Mouse (Mus musculus) sigmoid colon, adult 10 weeks (tissue): ENCODE data around the gene Ldlrap1. TPM values are rescaled to one million over a fixed set of nuclear protein-coding genes. Genes with fewer than 3 reads are reported as not detected.

ENCODE experiments used
- polyA plus RNA-seq: library from polyadenylated mRNA; stranded (reverse); fragments of 350-450 nt; fragmentation: Illumina TruSeq; extraction: RNeasy Lipid Tissue Mini Kit (QIAGEN cat#74804); gene quantifications from one replicate; pipeline ENCODE4 v1.2.3, GENCODE M21; 2014; ENCODE audit warnings: low read depth, low replicate concordance

Gene Ldlrap1
- polyA plus RNA-seq, result 0.88 TPM

GRCm38 (mm10) chr4:134767426-134768225 is at the start of gene Ldlrap1:
Gene Ldlrap1 (minus strand): TSS chr4:134768024.

GRCm38 (mm10) chr4:134703835-134704546 is 63.8 kb downstream of the Ldlrap1 start, which contains the start of gene Man1c1:
Gene Man1c1 (minus strand): TSS chr4:134704290.

Other genes starting within 250 kb of the Ldlrap1 start
- 29.6 TPM for gene Mtfr1l, start 232.6 kb downstream of the Ldlrap1 start, polyA plus RNA-seq
- 1.2 TPM for gene Selenon, start 215.9 kb downstream of the Ldlrap1 start, polyA plus RNA-seq
- gene Man1c1, start 63.7 kb downstream of the Ldlrap1 start, polyA plus RNA-seq, result 1.7 TPM
- gene Maco1, start 85.3 kb upstream of the Ldlrap1 start, polyA plus RNA-seq, result 51.4 TPM
- not detected for gene Rhd, start 96.5 kb upstream of the Ldlrap1 start, polyA plus RNA-seq
- 39.0 TPM for gene Tmem50a, start 147.0 kb upstream of the Ldlrap1 start, polyA plus RNA-seq
- 1,449 TPM for gene Rsrp1, start 155.6 kb upstream of the Ldlrap1 start, polyA plus RNA-seq
- gene Syf2, start 162.9 kb upstream of the Ldlrap1 start, polyA plus RNA-seq, result 60.2 TPM